Mouse (Mus musculus) heart, embryonic 16.5 days (tissue): ENCODE measurements around the gene Usp9y. TPM values are rescaled to one million over a fixed set of nuclear protein-coding genes. Genes with fewer than 3 reads are reported as not detected.

Experiments
- ATAC-seq: fragments of 200-750 bp; cut with Nextera tagmentation; replicated peaks from 2 replicates; pipeline ENCODE4 v1.8.0; 2017; ENCODE audit warnings: moderate number of reproducible peaks; ENCODE audit not compliant: insufficient read depth, low FRiP score; ENCODE audit errors: extremely low read depth
- H3K27ac ChIP-seq: fragments of 300-500 bp; sonication (generic); 2 replicates; pipeline ENCODE4 v1.5.1; 2014; ENCODE audit warnings: mild to moderate bottlenecking, low read length, control low read depth, moderate library complexity
- H3K27me3 ChIP-seq: fragments of 300-500 bp; sonication (generic); 2 replicates; pipeline ENCODE4 v1.6.1; 2014; ENCODE audit warnings: low read length, mixed read lengths; ENCODE audit not compliant: control insufficient read depth, insufficient read depth
- H3K36me3 ChIP-seq: fragments of 300-500 bp; sonication (generic); 2 replicates; pipeline ENCODE4 v1.6.1; 2014; ENCODE audit not compliant: control insufficient read depth, insufficient read depth
- H3K4me1 ChIP-seq: fragments of 300-500 bp; sonication (generic); 2 replicates; pipeline ENCODE4 v1.6.1; 2014; ENCODE audit warnings: low read length, mixed read lengths; ENCODE audit not compliant: control insufficient read depth, insufficient read depth
- H3K4me2 ChIP-seq: fragments of 300-500 bp; sonication (generic); 2 replicates; pipeline ENCODE4 v1.6.1; 2014; ENCODE audit warnings: low read depth, mild to moderate bottlenecking, control low read depth, low read length
- H3K4me3 ChIP-seq: fragments of 300-500 bp; sonication (generic); 2 replicates; pipeline ENCODE4 v1.5.1; 2014; ENCODE audit warnings: mild to moderate bottlenecking, control low read depth, low read length
- H3K9ac ChIP-seq: fragments of 300-500 bp; sonication (generic); 2 replicates; pipeline ENCODE4 v1.6.1; 2014; ENCODE audit warnings: low read length, control low read depth
- H3K9me3 ChIP-seq: fragments of 300-500 bp; sonication (generic); replicated peaks from 2 replicates; pipeline ENCODE4 v1.6.1; 2016; ENCODE audit warnings: low read length; ENCODE audit not compliant: control insufficient read depth
- WGBS: fragments of 180-500 bp; shearing (Covaris S2); extraction: QIAGEN DNeasy Blood & Tissue Kit; methylation state at CpG from one replicate; pipeline ENCODE4 v1.1.7; 2014; 5-methylcytosine and 5-hydroxymethylcytosine counted together
- polyA plus RNA-seq: library from polyadenylated mRNA; unstranded; fragments of >200 nt; fragmentation: Nextera tagmentation; extraction: Ambion mirVana; gene quantifications from 2 replicates; pipeline ENCODE4 v1.2.1, GENCODE M21; 2015

The Usp9y gene
- not detected in 2 replicates for polyA plus RNA-seq

- H3K9me3 ChIP-seq = no peaks in the 10 kb centered on the region
- no peaks in the 10 kb centered on the region for H3K36me3 ChIP-seq
- H3K27ac ChIP-seq = no peak within 1 kb of the TSS
- WGBS = 86% methylated on average over 13 of the region's 13 CpGs
- H3K4me1 ChIP-seq = no peaks in the 10 kb centered on the region
- H3K27me3 ChIP-seq = no peaks in the 10 kb centered on the region
- H3K4me2 ChIP-seq = no peak within 1 kb of the TSS
- no peak within 1 kb of the TSS for H3K4me3 ChIP-seq
- no peak within 1 kb of the TSS for H3K9ac ChIP-seq
- no peak for ATAC-seq
Observed at GRCm38 (mm10) chrY:1459682-1460081, at the start of gene Usp9y. Gene Usp9y, minus strand, starts transcription at chrY:1459782.

- no peaks in the 10 kb centered on the region for H3K27me3 ChIP-seq
- H3K4me2 ChIP-seq = no peak overlapping the region
- no peaks in the 10 kb centered on the region for H3K36me3 ChIP-seq
- H3K4me1 ChIP-seq = no peaks in the 10 kb centered on the region
- no peaks in the 10 kb centered on the region for H3K9me3 ChIP-seq
- H3K27ac ChIP-seq = no peak overlapping the region
- H3K9ac ChIP-seq = no peak overlapping the region
- no peak overlapping the region for H3K4me3 ChIP-seq
- ATAC-seq = no peak
Observed at GRCm38 (mm10) chrY:1293708-1294107, 165.9 kb downstream of the Usp9y start.

- Histone ChIP-seq H3K9me3 (no peaks in the 10 kb centered on the region), H3K9ac (peak within 1 kb of the TSS; percentile 66), H3K4me3 (peak within 1 kb of the TSS; percentile 56), H3K4me2 (peak within 1 kb of the TSS; percentile 30; the same call in 1 of the 2 replicates), H3K27ac (peak within 1 kb of the TSS; percentile 74), H3K27me3 (no peaks in the 10 kb centered on the region), H3K36me3 (no peaks in the 10 kb centered on the region), H3K4me1 (no peaks in the 10 kb centered on the region)
- WGBS = 4% methylated on average over 31 of the region's 31 CpGs
- peak; percentile 72 for ATAC-seq
Observed at GRCm38 (mm10) chrY:1286171-1286795, 173.3 kb downstream of the Usp9y start, which contains the start of gene Ddx3y. Gene Ddx3y, minus strand, starts transcription at chrY:1286629.

GRCm38 (mm10) chrY:1285735-1286134 is 173.8 kb downstream of the Usp9y start:
- 2% methylated on average over 11 of the region's 12 CpGs for WGBS
- peak overlapping the region; percentile 74; the same call in 1 of the 2 replicates for H3K27ac ChIP-seq
- H3K4me1 ChIP-seq = no peaks in the 10 kb centered on the region
- ATAC-seq = no peak
- H3K9me3 ChIP-seq = no peaks in the 10 kb centered on the region
- H3K4me3 ChIP-seq = peak overlapping the region; percentile 56
- H3K9ac ChIP-seq = peak overlapping the region; percentile 66
- no peaks in the 10 kb centered on the region for H3K27me3 ChIP-seq
- no peaks in the 10 kb centered on the region for H3K36me3 ChIP-seq
- peak overlapping the region; percentile 30; the same call in 1 of the 2 replicates for H3K4me2 ChIP-seq

Other genes starting within 250 kb of the Usp9y start
- 5.4 and 8.1 TPM in 2 replicates for gene Uty, start 214.0 kb downstream of the Usp9y start, polyA plus RNA-seq
- gene Ddx3y, start 173.2 kb downstream of the Usp9y start, polyA plus RNA-seq = 13.2 and 17.4 TPM in 2 replicates